Mouse (Mus musculus) lung, adult 2 months (tissue): Measurements from ENCODE around the gene Mtif3. TPM values are rescaled to one million over a fixed set of nuclear protein-coding genes. Genes with fewer than 3 reads are reported as not detected.

ENCODE experiments used
- DNase-seq: peaks from one replicate; pipeline ENCODE4 v3.0.0; 2022
- H3K4me1 ChIP-seq: fragments of 200-500 bp; 2 replicates; pipeline ENCODE4 v1.6.1; 2011; ENCODE audit warnings: low read length; ENCODE audit not compliant: control insufficient read depth, insufficient read depth
- H3K4me3 ChIP-seq: fragments of 200-500 bp; replicated peaks from 2 replicates; pipeline ENCODE3; 2011; ENCODE audit warnings: low read depth, mild to moderate bottlenecking, control low read depth, low read length; ENCODE audit errors: extremely low read depth
- CTCF ChIP-seq: fragments of 200-500 bp; IDR thresholded peaks from 2 replicates; pipeline ENCODE4 v1.5.1; 2011; ENCODE audit warnings: mild to moderate bottlenecking, low read length, control low read depth; ENCODE audit not compliant: insufficient read depth
- POLR2A ChIP-seq: fragments of 200-500 bp; IDR thresholded peaks from 2 replicates; pipeline ENCODE4 v1.6.1; 2011; ENCODE audit warnings: low read depth, mild to moderate bottlenecking, control low read depth, low read length, borderline replicate concordance; ENCODE audit errors: extremely low read depth
- WGBS: fragments of 180-500 bp; shearing (Covaris S2); methylation state at CpG from one replicate; pipeline ENCODE4 v1.1.7; 2018; 5-methylcytosine and 5-hydroxymethylcytosine counted together
- polyA plus RNA-seq: library from polyadenylated mRNA; depleted of rRNA; stranded (reverse); fragments of >200 nt; gene quantifications from 2 replicates; pipeline ENCODE4 v1.2.3, GENCODE M21; 2012

Mtif3 gene
- polyA plus RNA-seq, 1 experiment = 8.6 TPM

GRCm38 (mm10) chr5:146985725-146986433 is 22.3 kb upstream of the Mtif3 start:
- no peak overlapping the region for H3K4me3 ChIP-seq
- TF ChIP-seq CTCF (no peak), POLR2A (no peak)
- DNase-seq = no peak
- H3K4me1 ChIP-seq = no peaks in the 10 kb centered on the region
- WGBS = 74% methylated on average over 21 of the region's 21 CpGs

GRCm38 (mm10) chr5:146983216-146983615 is 19.6 kb upstream of the Mtif3 start:
- H3K4me1 ChIP-seq = no peaks in the 10 kb centered on the region
- peak; percentile 57 for DNase-seq
- TF ChIP-seq CTCF (peak; percentile 94), POLR2A (no peak)
- no peak overlapping the region for H3K4me3 ChIP-seq
- WGBS = 6% methylated on average over 8 of the region's 8 CpGs

- no peak for DNase-seq
- Histone ChIP-seq H3K4me3 (no peak overlapping the region), H3K4me1 (no peaks in the 10 kb centered on the region)
- TF ChIP-seq CTCF (no peak), POLR2A (no peak)
- WGBS = 84% methylated on average over 6 of the region's 6 CpGs
These were observed 17.8 kb upstream of the Mtif3 start for GRCm38 (mm10) chr5:146981376-146981775.

- Histone ChIP-seq H3K4me3 (no peak overlapping the region), H3K4me1 (0 out of 2 replicates have a peak, but pooled peaks cover 2% of the 10 kb centered on the region)
- no peak for TF ChIP-seq POLR2A
- DNase-seq = peak; percentile 10
- WGBS = 21% methylated on average over 13 of the region's 13 CpGs
These were observed 11.2 kb upstream of the Mtif3 start for GRCm38 (mm10) chr5:146974781-146975123.

GRCm38 (mm10) chr5:146973858-146974780 is 10.5 kb upstream of the Mtif3 start:
- 59% methylated on average over 25 of the region's 25 CpGs for WGBS
- DNase-seq = peak; percentile 14
- no peak overlapping the region for H3K4me3 ChIP-seq
- 0 out of 2 replicates have a peak, but pooled peaks cover 2% of the 10 kb centered on the region for H3K4me1 ChIP-seq
- no peak for TF ChIP-seq CTCF
- TF ChIP-seq POLR2A = no peak

GRCm38 (mm10) chr5:146973353-146973752 is 9.8 kb upstream of the Mtif3 start:
- Histone ChIP-seq H3K4me1 (0 out of 2 replicates have a peak, but pooled peaks cover 2% of the 10 kb centered on the region), H3K4me3 (no peak overlapping the region)
- 84% methylated on average over 9 of the region's 9 CpGs for WGBS
- no peak for TF ChIP-seq CTCF
- TF ChIP-seq POLR2A = no peak
- no peak for DNase-seq

GRCm38 (mm10) chr5:146971776-146972561 is 8.4 kb upstream of the Mtif3 start:
- TF ChIP-seq POLR2A (no peak), CTCF (no peak)
- DNase-seq = no peak
- no peak overlapping the region for H3K4me3 ChIP-seq
- 0 out of 2 replicates have a peak, but pooled peaks cover 2% of the 10 kb centered on the region for H3K4me1 ChIP-seq
- 40% methylated on average over 10 of the region's 10 CpGs for WGBS

GRCm38 (mm10) chr5:146968695-146969393 is 5.2 kb upstream of the Mtif3 start:
- no peak overlapping the region for H3K4me3 ChIP-seq
- DNase-seq = no peak
- H3K4me1 ChIP-seq = no peaks in the 10 kb centered on the region
- 78% methylated on average over 13 of the region's 13 CpGs for WGBS
- TF ChIP-seq CTCF (no peak), POLR2A (no peak)

GRCm38 (mm10) chr5:146963937-146964278 is 308 bp upstream of the Mtif3 start:
- peak overlapping the region; percentile 29 for H3K4me3 ChIP-seq
- TF ChIP-seq POLR2A (no peak), CTCF (no peak)
- WGBS = 55% methylated on average over 8 of the region's 8 CpGs
- peaks cover 6% of the 10 kb centered on the region; the same call in 1 of the 2 replicates for H3K4me1 ChIP-seq
- no peak for DNase-seq
